Mouse (Mus musculus) spleen, adult 2 months (tissue): Measurements from ENCODE around the gene Tecpr2. TPM values are rescaled to one million over a fixed set of nuclear protein-coding genes. Genes with fewer than 3 reads are reported as not detected.
A peak's percentile ranks its signal among the peaks of the same experiment; 100 is the strongest.

Source experiments
- DNase-seq, 2 experiments: peaks; one replicate each; pipeline versions ENCODE4 v3.0.0 to v3.0.0-alpha.2; 2012 to 2021; ENCODE audit warnings: low spot score in 2 of 2, low read depth in 1 of 2
- H3K27ac ChIP-seq: fragments of 200-500 bp; 2 replicates; pipeline ENCODE4 v1.5.1; 2012; ENCODE audit warnings: low read length, inconsistent platforms; ENCODE audit not compliant: insufficient read depth
- H3K27me3 ChIP-seq: fragments of 200-500 bp; 2 replicates; pipeline ENCODE4 v1.6.1; 2012; ENCODE audit warnings: mild to moderate bottlenecking, moderate library complexity, low read length, inconsistent platforms; ENCODE audit not compliant: control insufficient read depth, insufficient read depth
- H3K36me3 ChIP-seq: fragments of 200-500 bp; 2 replicates; pipeline ENCODE4 v1.6.1; 2012; ENCODE audit warnings: mild to moderate bottlenecking, low read length, inconsistent platforms; ENCODE audit not compliant: control insufficient read depth, insufficient read depth
- H3K4me1 ChIP-seq: fragments of 200-500 bp; 2 replicates; pipeline ENCODE4 v1.6.1; 2011; ENCODE audit warnings: inconsistent platforms; ENCODE audit not compliant: control insufficient read depth, insufficient read depth, insufficient read length
- H3K4me3 ChIP-seq: fragments of 200-500 bp; 2 replicates; pipeline ENCODE4 v1.5.1; 2011; ENCODE audit warnings: mild to moderate bottlenecking, inconsistent platforms; ENCODE audit not compliant: insufficient read depth, insufficient read length; ENCODE audit errors: extremely low read depth
- CTCF ChIP-seq: fragments of 200-500 bp; IDR thresholded peaks from 2 replicates; pipeline ENCODE4 v1.5.1; 2011; ENCODE audit warnings: mild to moderate bottlenecking, inconsistent platforms; ENCODE audit not compliant: insufficient read depth, insufficient read length, insufficient replicate concordance; ENCODE audit errors: extremely low read depth
- POLR2A ChIP-seq: fragments of 200-500 bp; IDR thresholded peaks from 2 replicates; pipeline ENCODE4 v1.6.1; 2011; ENCODE audit warnings: low read depth, low read length, inconsistent platforms
- WGBS: fragments of 180-500 bp; shearing (Covaris S2); methylation state at CpG from one replicate; pipeline ENCODE4 v1.1.7; 2018; 5-methylcytosine and 5-hydroxymethylcytosine counted together
- polyA plus RNA-seq: library from polyadenylated mRNA; depleted of rRNA; stranded (reverse); fragments of >200 nt; gene quantifications from 2 replicates; pipeline ENCODE4 v1.2.3, GENCODE M21; 2012

Tecpr2 gene
- polyA plus RNA-seq, 1 experiment: 4.0 TPM

DNA sequence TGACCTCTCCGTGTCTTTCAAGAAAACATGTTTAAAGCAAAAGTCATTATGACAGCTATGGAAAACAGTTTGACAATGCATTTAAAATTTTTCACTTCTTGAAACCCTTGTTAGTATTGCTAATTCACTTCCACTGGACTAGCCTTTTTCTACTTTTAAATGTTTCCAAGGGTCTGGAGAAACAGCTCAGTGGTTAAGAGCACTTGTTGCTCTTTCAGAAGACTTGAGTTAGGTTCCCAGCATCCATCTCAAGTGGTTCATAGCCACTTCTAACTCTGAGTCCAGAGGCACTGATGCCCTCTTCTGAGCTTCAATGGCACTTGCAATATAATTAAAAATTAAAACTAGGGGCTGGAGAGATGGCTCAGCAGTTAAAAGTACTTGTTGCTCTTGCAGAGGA lies 2.8 kb downstream of the Tecpr2 start:
- WGBS: 88% methylated on average over 1 of the region's 1 CpGs
- no peak for DNase-seq
- Histone ChIP-seq H3K27ac (no peak overlapping the region), H3K36me3 (no peaks in the 10 kb centered on the region), H3K4me3 (no peak overlapping the region), H3K27me3 (no peaks in the 10 kb centered on the region), H3K4me1 (peaks cover 6% of the 10 kb centered on the region; the same call in 1 of the 2 replicates)
- TF ChIP-seq POLR2A (no peak), CTCF (no peak)

DNA sequence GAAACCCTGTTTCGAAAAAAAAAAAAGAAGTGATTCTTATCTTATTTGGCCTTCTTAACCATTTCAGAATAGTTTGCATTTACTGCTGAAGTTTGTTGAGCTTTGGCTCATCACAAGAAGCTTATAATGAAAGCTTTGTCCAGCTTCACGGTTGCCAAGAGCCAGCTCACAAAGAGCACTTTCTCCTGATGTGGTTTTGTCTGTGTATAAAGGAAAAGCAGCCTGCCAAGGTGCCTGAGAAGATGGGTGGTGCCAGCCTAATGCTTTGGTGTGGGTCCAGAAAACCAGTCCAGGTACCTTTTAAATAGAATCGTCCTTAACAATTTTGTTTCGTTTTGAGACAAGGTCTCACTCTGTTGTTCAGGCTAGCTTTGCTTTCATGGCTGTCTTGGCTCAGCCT lies 13.0 kb downstream of the Tecpr2 start:
- no peaks in the 10 kb centered on the region for H3K36me3 ChIP-seq
- no peaks in the 10 kb centered on the region for H3K27me3 ChIP-seq
- no peak overlapping the region for H3K27ac ChIP-seq
- DNase-seq: no peak
- no peak overlapping the region for H3K4me3 ChIP-seq
- WGBS: 78% methylated on average over 4 of the region's 4 CpGs
- no peaks in the 10 kb centered on the region for H3K4me1 ChIP-seq
- no peak for TF ChIP-seq CTCF
- TF ChIP-seq POLR2A: no peak

DNA sequence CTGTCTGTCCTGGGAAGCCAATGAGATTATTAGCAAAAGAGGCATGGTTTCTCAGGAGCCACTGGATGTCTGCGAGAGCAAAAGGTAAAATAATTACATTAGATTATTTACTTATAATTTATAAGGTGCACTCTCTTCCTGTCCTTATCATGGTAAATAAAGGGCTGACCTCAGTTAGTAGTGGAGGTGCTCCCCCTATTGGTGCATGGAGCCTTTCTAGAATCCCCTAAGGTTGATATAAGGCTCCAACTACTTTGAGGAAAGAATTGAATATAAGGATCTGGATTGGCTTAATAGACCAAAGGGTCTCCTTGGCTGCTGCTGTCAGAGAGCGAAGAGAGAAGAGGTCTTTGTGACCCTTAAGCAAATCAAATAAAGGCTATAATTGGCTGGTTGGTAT lies 14.5 kb downstream of the Tecpr2 start:
- H3K4me3 ChIP-seq: no peak overlapping the region
- TF ChIP-seq POLR2A (no peak), CTCF (no peak)

DNA sequence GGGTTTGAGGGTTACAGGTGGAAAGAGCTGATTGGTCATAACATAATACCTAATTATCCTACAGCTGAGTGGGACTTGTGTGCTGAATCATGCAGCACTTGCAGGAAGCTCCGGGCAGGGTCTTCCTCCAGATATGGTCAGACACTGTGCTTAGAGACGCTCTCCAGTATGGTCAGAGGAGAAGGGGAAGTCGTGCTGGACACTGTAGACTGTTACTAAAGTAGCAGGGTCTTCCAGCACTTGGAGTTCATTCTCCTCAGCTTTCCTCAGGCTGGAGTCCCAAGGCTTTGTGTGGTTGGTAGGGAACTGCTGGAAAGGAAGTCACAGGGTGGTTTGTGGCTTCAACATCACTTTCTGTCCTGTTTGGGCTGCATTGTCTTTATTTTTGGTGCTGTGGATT lies 18.8 kb downstream of the Tecpr2 start:
- DNase-seq: no peak
- TF ChIP-seq CTCF: no peak
- TF ChIP-seq POLR2A: no peak
- H3K27ac ChIP-seq: no peak overlapping the region
- whole genome bisulfite sequencing: 25% methylated on average over 3 of the region's 3 CpGs
- H3K4me1 ChIP-seq: no peaks in the 10 kb centered on the region
- no peaks in the 10 kb centered on the region for H3K27me3 ChIP-seq
- H3K4me3 ChIP-seq: no peak overlapping the region
- no peaks in the 10 kb centered on the region for H3K36me3 ChIP-seq

More for the DNA sequence above, 14.5 kb downstream of the Tecpr2 start:
- H3K27me3 ChIP-seq: no peaks in the 10 kb centered on the region
- 94% methylated on average over 2 of the region's 2 CpGs for WGBS
- no peak overlapping the region for H3K27ac ChIP-seq
- H3K4me1 ChIP-seq: no peaks in the 10 kb centered on the region
- no peaks in the 10 kb centered on the region for H3K36me3 ChIP-seq
- DNase-seq: peak in 1 of 2 experiments; percentile 30

DNA sequence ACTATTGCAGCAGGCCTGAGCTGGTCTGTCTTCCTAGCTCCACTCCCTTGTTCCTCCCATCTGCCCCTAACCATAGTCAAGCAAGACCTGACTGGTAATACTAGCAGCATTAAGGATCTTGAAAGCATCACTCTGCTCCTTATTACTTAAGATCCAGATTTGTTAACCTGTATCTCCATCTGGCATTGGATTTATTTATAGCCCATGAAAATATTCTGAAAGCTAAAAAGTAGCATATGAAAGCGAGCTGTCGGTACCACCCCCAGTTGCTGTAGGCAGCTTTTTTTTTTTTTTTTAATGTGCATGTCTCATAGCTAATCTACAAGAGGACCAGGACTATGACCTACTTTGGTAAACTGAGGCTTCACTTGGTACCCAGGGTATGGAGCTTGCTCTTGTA lies 20.9 kb downstream of the Tecpr2 start:
- no peak overlapping the region for H3K27ac ChIP-seq
- no peaks in the 10 kb centered on the region for H3K36me3 ChIP-seq
- no peaks in the 10 kb centered on the region for H3K27me3 ChIP-seq
- DNase-seq: no peak
- WGBS: 97% methylated on average over 2 of the region's 2 CpGs
- no peak overlapping the region for H3K4me3 ChIP-seq
- no peaks in the 10 kb centered on the region for H3K4me1 ChIP-seq
- TF ChIP-seq POLR2A (no peak), CTCF (no peak)

DNA sequence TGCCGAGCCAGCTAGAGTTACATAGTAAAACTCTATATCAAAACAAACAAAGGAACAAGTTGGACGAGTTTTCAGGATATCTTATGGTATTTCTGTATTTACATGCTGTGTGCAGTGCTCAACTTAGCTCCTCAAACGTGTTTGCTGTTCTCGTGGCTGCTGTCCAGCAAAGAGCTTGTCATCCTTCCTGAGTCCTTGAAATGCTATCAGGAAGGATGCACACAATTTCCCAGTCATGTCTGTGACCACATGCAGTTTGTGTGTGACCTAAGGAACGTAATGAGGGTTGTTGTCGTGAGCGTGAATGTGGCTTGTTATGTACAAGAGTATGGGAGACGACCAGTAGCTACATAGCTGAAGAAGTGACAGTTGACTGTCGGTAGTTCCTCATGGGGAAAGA lies 26.7 kb downstream of the Tecpr2 start:
- H3K36me3 ChIP-seq: no peaks in the 10 kb centered on the region
- H3K4me1 ChIP-seq: no peaks in the 10 kb centered on the region
- no peak overlapping the region for H3K27ac ChIP-seq
- no peak overlapping the region for H3K4me3 ChIP-seq
- DNase-seq: no peak
- WGBS: 87% methylated on average over 9 of the region's 9 CpGs
- TF ChIP-seq POLR2A: no peak
- TF ChIP-seq CTCF: no peak
- no peaks in the 10 kb centered on the region for H3K27me3 ChIP-seq

DNA sequence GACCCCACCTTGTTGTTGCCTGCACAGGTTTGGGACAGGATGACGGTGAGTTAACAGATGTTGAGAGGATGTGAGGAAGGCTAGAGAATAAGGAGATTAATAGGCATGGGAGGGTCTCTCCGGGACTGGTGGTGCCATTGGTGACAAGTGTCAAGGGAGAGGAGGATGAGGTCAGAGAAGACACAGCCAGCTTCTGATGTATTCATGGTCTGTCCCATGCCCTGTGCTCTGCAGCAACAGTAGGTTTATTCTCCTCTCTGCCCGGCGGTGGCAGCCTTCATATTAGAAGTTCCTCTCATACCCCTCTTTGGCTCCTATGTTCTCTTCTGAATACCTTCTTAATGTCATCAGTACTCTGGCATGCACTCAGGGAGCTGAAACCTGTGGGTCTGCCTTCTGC lies 31.2 kb downstream of the Tecpr2 start:
- Histone ChIP-seq H3K4me1 (no peaks in the 10 kb centered on the region), H3K27ac (no peak overlapping the region), H3K4me3 (no peak overlapping the region), H3K27me3 (no peaks in the 10 kb centered on the region), H3K36me3 (no peaks in the 10 kb centered on the region)
- 92% methylated on average over 4 of the region's 4 CpGs for WGBS
- TF ChIP-seq CTCF (no peak), POLR2A (no peak)
- DNase-seq: no peak
